Mouse (Mus musculus) frontal cortex, postnatal 25 days (tissue): ENCODE measurements at regions not wholly inside any gene's neighbourhood (a gene's known extent, or its start where the extent isn't known, plus 50 kb on each side); places are given as distances from the start of the nearest gene placed in this dataset.

Experiments
- DNase-seq, 2 experiments: peaks; one replicate each; pipeline ENCODE4 v3.0.0; 2022; ENCODE audit warnings: low spot score in 2 of 2

- DNase-seq: peak in 1 of 2 experiments; percentile 31
These were observed 85.4 kb downstream of the Atp23 start for GRCm38 (mm10) chr10:126815730-126816129.

GRCm38 (mm10) chr10:126814968-126815367 is 86.2 kb downstream of the Atp23 start:
- DNase-seq: no peak

- no peak for DNase-seq
These were observed 88.0 kb downstream of the Atp23 start for GRCm38 (mm10) chr10:126813051-126813593.

- no peak for DNase-seq
These were observed 88.9 kb downstream of the Atp23 start for GRCm38 (mm10) chr10:126812243-126812755.

GRCm38 (mm10) chr10:126810346-126811095 is 90.6 kb downstream of the Atp23 start:
- no peak for DNase-seq

GRCm38 (mm10) chr10:126809587-126809986 is 91.6 kb downstream of the Atp23 start:
- peak in 1 of 2 experiments; percentile 19 for DNase-seq

GRCm38 (mm10) chr10:126806881-126807280 is 94.3 kb downstream of the Atp23 start:
- no peak for DNase-seq

GRCm38 (mm10) chr10:126802732-126803131 is 98.4 kb downstream of the Atp23 start:
- DNase-seq: no peak

GRCm38 (mm10) chr10:126799393-126799792 is 101.8 kb downstream of the Atp23 start:
- no peak for DNase-seq

GRCm38 (mm10) chr10:126793136-126793535 is 108.0 kb downstream of the Atp23 start:
- DNase-seq: no peak

GRCm38 (mm10) chr10:126792371-126792835 is 108.8 kb downstream of the Atp23 start:
- no peak for DNase-seq

- DNase-seq: no peak
These were observed 112.9 kb downstream of the Atp23 start for GRCm38 (mm10) chr10:126788277-126788676.

GRCm38 (mm10) chr10:126783161-126783560 is 118.0 kb downstream of the Atp23 start:
- DNase-seq: no peak

GRCm38 (mm10) chr10:126776603-126777002 is 124.6 kb downstream of the Atp23 start:
- DNase-seq: no peak

- no peak for DNase-seq
These were observed 125.2 kb downstream of the Atp23 start for GRCm38 (mm10) chr10:126775946-126776345.

GRCm38 (mm10) chr10:126770446-126771020 is 130.6 kb downstream of the Atp23 start:
- DNase-seq: no peak

- DNase-seq: no peak
These were observed 135.5 kb downstream of the Atp23 start for GRCm38 (mm10) chr10:126765648-126766047.

- DNase-seq: no peak
These were observed 136.4 kb downstream of the Atp23 start for GRCm38 (mm10) chr10:126764740-126765139.

GRCm38 (mm10) chr10:126763976-126764375 is 137.2 kb downstream of the Atp23 start:
- DNase-seq: no peak

- no peak for DNase-seq
These were observed 142.5 kb downstream of the Atp23 start for GRCm38 (mm10) chr10:126758682-126759081.

- no peak for DNase-seq
These were observed 148.0 kb downstream of the Atp23 start for GRCm38 (mm10) chr10:126753201-126753600.

GRCm38 (mm10) chr10:126752699-126753098 is 148.5 kb downstream of the Atp23 start:
- DNase-seq: peak; percentile 37 to 44
